Mouse (Mus musculus): Measurements from ENCODE around the gene Lama5. TPM values are rescaled to one million over a fixed set of nuclear protein-coding genes. Genes with fewer than 3 reads are reported as not detected.
"Not testable (repeated sequence)": the region's sequence is repeated elsewhere in the genome, so short reads cannot be mapped to it uniquely, and the experiment has no call there.

The Lama5 gene
- polyA plus RNA-seq, 1 experiment = 0.12 TPM

DNA sequence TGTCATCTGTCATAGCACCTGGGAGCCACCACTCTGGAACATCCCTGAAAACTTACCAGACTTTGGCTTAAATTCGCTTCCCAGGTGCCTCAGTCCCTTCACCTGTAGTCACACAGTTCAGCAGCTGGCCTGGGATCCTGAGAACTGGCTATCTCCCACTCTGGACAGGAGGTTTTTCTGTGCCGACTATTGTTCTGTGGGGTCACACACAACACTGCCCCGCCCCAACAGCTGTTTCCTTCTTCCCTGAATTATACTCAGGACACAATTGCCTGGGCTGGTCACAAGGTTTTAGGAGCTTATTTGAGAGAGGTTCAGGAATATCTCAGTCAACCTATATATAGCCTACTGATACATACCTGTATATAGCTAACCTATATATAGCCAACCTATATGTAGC, 36.8 kb upstream of the Lama5 start:
- Histone ChIP-seq H3K4me1 (ENCODE audit: control insufficient read depth, insufficient read depth, low read length) (no peaks in the 10 kb centered on the region), H3K4me3 (ENCODE audit: insufficient read depth, low read length) (no peak overlapping the region), H3K27ac (ENCODE audit: insufficient read depth, low read depth, low read length) (no peak overlapping the region)
- TF ChIP-seq CTCF (IDR thresholded peaks at IDR 0.05; ENCODE audit: low read depth, low read length) (no peak), POLR2A (IDR thresholded peaks at IDR 0.05; ENCODE audit: borderline replicate concordance, low read depth, low read length) (no peak)

DNA sequence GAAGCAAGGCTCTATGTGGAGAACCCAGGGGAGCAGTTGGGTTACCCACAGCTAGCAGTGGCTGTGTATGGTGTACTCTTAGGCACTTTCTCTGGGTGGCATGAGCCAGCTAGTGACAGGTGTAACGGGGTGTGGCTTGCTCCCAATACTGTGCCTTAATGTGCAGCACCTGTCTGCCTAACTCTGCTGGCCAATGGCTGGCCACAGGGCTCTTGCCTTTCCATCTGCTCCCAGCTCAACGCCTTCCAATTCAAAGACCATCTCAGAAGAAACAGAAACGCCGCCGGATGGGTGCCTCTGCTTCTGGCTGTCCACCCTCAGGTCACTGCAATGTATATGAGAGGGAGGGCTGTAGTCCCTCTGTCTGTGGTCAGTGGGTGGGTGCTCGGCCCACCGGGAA, 36.2 kb upstream of the Lama5 start:
- no peak for TF ChIP-seq CTCF (IDR thresholded peaks at IDR 0.05; ENCODE audit: low read depth, low read length)
- no peak for TF ChIP-seq POLR2A (IDR thresholded peaks at IDR 0.05; ENCODE audit: borderline replicate concordance, low read depth, low read length)
- H3K4me1 ChIP-seq (ENCODE audit: control insufficient read depth, insufficient read depth, low read length) = no peaks in the 10 kb centered on the region
- no peak overlapping the region for H3K4me3 ChIP-seq (ENCODE audit: insufficient read depth, low read length)
- no peak overlapping the region for H3K27ac ChIP-seq (ENCODE audit: insufficient read depth, low read depth, low read length)

DNA sequence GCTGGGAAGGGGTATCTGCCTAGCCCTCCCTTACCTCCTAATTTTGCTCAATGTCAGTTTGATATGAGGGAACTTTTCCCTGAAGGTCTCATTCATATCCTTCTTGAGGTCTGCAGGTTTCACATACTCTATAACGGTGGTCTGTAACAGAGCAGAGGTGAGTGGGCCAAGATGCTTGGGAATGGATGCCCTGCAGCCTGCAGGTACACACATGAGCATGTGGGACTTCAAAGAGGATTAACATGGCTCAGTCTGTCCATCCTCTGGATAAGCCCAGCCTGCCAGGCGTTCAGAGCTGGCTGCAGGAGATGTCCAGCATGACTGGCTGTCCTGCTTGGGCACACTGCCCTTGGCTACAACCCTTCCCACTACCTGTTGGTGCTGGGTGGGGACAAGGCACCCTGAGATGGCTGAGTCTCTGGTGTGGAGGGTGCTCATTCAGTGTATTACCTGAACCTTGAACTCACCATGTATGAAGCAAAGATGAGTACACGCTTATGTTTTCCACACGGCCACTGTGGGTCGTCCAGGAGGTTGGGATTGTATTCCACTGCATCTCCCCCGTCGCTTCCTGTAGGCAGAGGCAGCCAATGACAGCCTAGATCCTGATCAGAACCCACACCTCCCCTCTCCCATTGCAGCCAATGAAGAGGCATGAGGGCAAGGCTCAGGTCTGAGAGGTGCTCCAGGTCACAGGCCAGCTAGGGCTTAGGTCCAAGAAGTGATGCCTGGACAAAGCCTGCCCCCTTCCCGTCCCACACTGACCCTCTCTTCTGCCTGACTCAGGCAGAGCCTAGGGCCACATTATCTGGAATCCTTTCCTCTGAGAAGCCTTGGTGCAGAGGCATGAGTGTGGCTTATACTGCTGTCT, 35.2 kb upstream of the Lama5 start:
- Histone ChIP-seq H3K4me1 (ENCODE audit: control insufficient read depth, insufficient read depth, low read length) (no peaks in the 10 kb centered on the region), H3K27ac (ENCODE audit: insufficient read depth, low read depth, low read length) (no peak overlapping the region), H3K4me3 (ENCODE audit: insufficient read depth, low read length) (no peak overlapping the region)
- TF ChIP-seq POLR2A (IDR thresholded peaks at IDR 0.05; ENCODE audit: borderline replicate concordance, low read depth, low read length) (no peak), CTCF (IDR thresholded peaks at IDR 0.05; ENCODE audit: low read depth, low read length) (no peak)

DNA sequence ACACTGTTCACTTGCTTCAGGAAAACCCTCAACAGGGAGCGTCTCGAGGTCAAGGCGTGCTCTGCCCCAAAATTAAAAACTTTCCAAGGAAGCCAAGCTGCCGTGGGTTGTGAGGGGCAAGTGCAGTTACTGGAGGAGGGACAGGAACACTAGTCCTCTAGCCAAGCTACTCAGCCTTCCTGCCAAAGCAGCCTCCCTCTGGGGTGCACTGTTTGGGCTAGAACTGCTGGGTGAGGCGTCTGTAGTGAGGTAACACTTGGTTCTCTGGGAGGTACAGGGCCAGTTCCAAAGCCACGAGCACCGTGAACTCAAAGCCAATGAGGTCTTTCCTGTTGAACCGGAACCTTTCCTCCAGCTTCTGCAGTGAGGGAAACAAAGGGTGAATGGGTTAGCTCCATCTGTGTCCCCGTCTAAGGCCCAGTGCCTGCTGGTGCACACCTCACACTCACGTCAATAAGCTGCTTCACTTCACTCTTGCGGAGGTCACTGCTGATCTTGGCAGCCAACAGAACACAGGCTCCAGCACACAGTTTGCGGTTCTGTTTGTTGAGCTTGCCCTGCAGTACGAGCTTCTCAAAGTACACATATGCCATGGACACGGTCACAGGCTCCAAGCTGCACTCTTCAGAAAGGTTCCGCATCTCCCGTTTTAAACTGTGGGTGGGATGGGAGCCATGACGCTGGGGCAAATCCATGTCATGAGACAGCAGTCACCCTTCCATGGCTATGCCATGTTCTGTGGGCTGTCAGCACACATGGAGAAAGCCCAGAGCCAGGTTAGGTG, 34.4 kb upstream of the Lama5 start:
- H3K4me3 ChIP-seq (ENCODE audit: insufficient read depth, low read length); H3K27ac ChIP-seq (ENCODE audit: insufficient read depth, low read depth, low read length); H3K4me1 ChIP-seq (ENCODE audit: control insufficient read depth, insufficient read depth, low read length): not testable (repeated sequence)

DNA sequence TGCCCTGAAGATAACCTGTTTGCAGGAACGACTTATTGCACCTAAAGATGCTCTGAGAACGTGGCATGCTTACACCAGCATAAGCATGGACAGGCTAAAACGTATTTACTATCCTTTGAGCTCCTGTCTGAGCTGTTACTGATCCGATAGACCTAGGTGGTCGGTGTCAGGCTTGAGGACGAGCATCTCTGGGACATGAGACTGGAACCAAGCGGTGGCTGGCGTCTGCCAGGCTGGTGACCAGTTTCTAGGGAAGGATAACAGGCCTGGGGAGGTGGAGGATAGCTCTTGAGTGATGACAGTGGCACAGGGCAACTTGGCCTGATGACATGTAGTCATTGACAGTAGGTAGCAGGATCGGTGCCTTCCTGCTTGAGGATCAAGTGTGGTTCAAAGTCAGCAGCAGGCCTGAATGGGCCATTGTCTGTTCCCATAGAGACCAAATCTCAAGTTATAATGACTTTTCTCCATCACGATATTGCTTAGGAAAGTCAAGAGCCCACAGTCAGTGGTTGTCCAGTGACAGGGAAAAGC, 33.4 kb upstream of the Lama5 start:
- not testable (repeated sequence) for H3K4me3 ChIP-seq (ENCODE audit: insufficient read depth, low read length); H3K4me1 ChIP-seq (ENCODE audit: control insufficient read depth, insufficient read depth, low read length); H3K27ac ChIP-seq (ENCODE audit: insufficient read depth, low read depth, low read length)

DNA sequence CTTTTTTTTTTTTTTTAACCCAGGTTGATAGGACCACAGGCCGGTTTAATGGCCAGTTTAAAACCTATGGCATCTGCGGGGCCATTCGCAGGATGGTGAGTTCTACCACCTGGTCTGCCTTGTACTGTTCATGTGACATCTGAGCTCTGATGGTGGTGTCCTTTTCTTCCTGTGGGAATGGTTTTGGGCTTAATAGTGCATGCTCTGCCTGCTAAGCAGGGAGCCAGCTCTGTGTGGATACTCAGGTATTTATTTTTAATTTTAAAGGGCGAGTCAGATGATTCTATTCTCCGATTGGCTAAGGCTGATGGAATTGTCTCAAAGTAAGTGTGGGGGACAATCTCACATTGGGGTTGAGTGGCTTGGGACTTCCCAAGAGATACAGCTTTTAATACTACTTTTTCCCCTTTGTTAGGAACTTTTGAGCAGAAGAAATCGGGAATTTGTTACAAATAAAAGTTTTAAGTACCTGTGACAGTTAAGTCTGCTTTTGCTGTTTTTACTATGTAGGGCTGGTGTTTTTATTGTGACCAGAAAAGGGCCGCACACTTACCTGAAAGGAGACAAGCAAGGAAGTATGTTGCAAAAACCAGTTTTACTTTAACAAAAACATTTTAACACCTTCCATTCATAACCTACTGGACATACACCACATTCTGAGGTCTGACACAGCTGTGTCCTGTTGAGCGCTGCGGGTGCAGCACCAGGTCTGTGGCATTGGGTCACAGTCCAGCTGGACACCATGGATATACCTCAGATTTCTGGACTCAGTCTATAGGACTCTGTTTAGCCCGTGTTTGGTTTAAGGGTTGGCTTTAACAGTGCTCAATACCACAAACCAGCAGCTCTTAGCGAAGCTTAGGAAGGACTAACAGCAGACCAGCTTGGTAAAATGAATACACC, 32.6 kb upstream of the Lama5 start:
- Histone ChIP-seq H3K4me3 (ENCODE audit: insufficient read depth, low read length) (peak overlapping the region; percentile 81), H3K27ac (ENCODE audit: insufficient read depth, low read depth, low read length) (peak overlapping the region; percentile 70), H3K4me1 (ENCODE audit: control insufficient read depth, insufficient read depth, low read length) (peaks cover 5% of the 10 kb centered on the region)
- TF ChIP-seq POLR2A (IDR thresholded peaks at IDR 0.05; ENCODE audit: borderline replicate concordance, low read depth, low read length) (no peak), CTCF (IDR thresholded peaks at IDR 0.05; ENCODE audit: low read depth, low read length) (no peak)

DNA sequence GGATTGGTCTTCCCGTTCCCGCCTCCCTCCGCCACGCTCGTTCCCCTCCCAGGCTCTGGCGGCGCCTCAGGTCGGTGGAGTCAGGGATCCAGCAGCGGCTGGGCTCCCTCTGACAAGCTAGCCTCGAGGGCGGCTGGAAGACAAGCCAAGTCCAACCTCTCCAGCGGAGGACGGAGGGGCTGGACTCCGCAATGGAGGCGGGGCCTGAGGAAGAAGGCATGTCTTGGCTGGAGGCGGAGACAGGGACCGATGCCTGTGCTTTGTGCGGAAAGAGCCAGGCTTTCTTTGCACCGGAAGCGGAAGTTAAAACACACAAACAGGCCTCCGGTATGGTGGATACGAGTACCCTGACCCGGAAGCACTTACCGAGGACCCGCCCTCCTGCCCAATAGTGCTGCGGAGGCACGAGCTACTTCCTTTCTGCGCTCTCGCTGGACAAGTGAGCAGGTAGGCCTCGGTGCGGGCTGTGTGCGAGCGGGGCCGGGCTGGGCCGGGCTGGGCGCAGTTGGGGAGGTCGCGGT, 31.4 kb upstream of the Lama5 start, which contains the start of gene Rps21:
Rps21 (plus strand) TSS at position 377 of the 521 bp plus-strand sequence.
- Histone ChIP-seq H3K4me1 (ENCODE audit: control insufficient read depth, insufficient read depth, low read length) (peaks cover 5% of the 10 kb centered on the region), H3K4me3 (ENCODE audit: insufficient read depth, low read length) (peak within 1 kb of the TSS; percentile 81), H3K27ac (ENCODE audit: insufficient read depth, low read depth, low read length) (peak within 1 kb of the TSS; percentile 70)
- TF ChIP-seq POLR2A (IDR thresholded peaks at IDR 0.05; ENCODE audit: borderline replicate concordance, low read depth, low read length) = peak; percentile 91
- TF ChIP-seq CTCF (IDR thresholded peaks at IDR 0.05; ENCODE audit: low read depth, low read length) = no peak

DNA sequence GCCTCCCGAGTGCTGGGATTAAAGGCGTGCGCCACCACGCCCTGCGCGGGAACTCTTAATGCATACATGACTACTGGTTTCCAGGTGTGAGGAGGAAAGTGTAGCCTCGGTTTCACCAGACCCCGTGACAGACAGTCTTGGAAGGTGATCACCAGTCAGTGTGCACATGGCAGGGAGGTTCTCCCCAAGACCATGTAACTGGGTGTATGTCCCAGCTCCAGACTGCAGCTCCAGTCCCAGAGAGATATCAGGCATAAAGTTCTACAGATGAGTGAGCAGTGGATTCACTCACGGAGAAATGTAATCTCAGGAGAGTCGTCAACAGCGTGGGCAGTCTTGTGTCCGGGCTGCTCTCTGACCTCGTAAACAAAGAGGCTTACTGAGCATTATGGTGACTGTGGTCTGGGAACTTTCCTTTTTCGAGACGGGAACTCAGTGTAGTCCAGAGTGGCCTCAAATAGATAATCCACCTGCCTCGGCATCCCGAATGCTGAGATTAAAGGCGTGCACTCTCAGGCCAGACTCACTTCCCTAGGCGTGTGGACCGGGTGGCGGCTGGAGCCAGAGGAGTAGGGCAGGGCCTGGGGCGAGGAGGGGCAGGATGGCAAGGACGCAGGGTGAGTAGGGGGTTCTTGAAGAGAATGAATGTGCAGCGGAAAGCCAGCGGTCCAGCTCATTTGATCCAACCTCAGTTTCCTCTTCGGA, 30.8 kb upstream of the Lama5 start:
- Histone ChIP-seq H3K4me1 (ENCODE audit: control insufficient read depth, insufficient read depth, low read length) (peaks cover 5% of the 10 kb centered on the region), H3K27ac (ENCODE audit: insufficient read depth, low read depth, low read length) (peak overlapping the region; percentile 56), H3K4me3 (ENCODE audit: insufficient read depth, low read length) (peak overlapping the region; percentile 61)
- TF ChIP-seq POLR2A (IDR thresholded peaks at IDR 0.05; ENCODE audit: borderline replicate concordance, low read depth, low read length) (no peak), CTCF (IDR thresholded peaks at IDR 0.05; ENCODE audit: low read depth, low read length) (no peak)

DNA sequence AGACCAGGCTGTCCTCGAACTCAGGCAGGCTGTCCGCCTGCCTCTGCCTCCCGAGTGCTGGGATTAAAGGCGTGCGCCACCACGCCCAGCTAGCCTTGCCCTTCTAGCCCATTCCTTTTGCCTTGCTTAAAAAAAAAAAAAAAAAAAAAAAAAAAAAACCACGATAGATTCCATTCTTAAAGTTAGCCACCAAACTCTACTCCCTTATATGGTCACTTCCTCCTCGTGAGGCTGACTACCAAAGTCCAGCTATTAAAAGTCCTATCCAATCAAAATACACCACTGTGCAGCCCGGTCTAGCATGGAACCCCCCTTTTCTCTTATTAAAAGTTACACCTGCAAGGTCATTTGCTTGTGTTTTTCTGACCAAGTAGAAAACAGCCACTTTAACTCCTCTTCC, 30.0 kb upstream of the Lama5 start:
- peak overlapping the region; percentile 61 for H3K4me3 ChIP-seq (ENCODE audit: insufficient read depth, low read length)
- TF ChIP-seq CTCF (IDR thresholded peaks at IDR 0.05; ENCODE audit: low read depth, low read length) = no peak
- no peak for TF ChIP-seq POLR2A (IDR thresholded peaks at IDR 0.05; ENCODE audit: borderline replicate concordance, low read depth, low read length)
- peak overlapping the region; percentile 56; the same call in 1 of the 2 replicates for H3K27ac ChIP-seq (ENCODE audit: insufficient read depth, low read depth, low read length)
- peaks cover 5% of the 10 kb centered on the region for H3K4me1 ChIP-seq (ENCODE audit: control insufficient read depth, insufficient read depth, low read length)

Measured in bone marrow macrophage, adult 2 months (primary cell).